Mouse (Mus musculus) right cerebral cortex, postnatal 10 days (tissue): ENCODE measurements at regions not wholly inside any gene's neighbourhood (a gene's known extent, or its start where the extent isn't known, plus 50 kb on each side); places are given as distances from the start of the nearest gene placed in this dataset.

ENCODE experiments used
- DNase-seq, 2 experiments: peaks; one replicate each; pipeline ENCODE4 v3.0.0; 2021; ENCODE audit warnings: low spot score in 2 of 2

DNA sequence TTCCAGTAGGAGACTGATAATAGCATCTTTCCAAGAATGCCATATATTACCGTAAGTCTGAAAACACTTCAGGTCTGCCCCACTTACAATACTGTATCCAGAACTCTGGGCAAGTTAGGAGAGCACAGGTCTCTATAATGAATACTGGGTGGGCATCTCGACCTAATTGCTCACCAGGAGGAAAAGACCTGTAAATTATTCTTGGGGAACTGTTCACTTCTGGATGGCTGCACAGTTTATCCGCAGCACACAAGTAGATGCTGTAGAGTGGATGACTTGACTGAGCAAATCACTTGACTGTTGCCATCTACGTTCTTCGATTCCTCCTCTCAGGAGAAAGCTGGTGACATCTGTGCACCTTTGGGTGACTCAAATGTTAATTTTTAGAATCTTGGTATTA is 159.8 kb downstream of the Rpl36a-ps1 start:
- DNase-seq: no peak

DNA sequence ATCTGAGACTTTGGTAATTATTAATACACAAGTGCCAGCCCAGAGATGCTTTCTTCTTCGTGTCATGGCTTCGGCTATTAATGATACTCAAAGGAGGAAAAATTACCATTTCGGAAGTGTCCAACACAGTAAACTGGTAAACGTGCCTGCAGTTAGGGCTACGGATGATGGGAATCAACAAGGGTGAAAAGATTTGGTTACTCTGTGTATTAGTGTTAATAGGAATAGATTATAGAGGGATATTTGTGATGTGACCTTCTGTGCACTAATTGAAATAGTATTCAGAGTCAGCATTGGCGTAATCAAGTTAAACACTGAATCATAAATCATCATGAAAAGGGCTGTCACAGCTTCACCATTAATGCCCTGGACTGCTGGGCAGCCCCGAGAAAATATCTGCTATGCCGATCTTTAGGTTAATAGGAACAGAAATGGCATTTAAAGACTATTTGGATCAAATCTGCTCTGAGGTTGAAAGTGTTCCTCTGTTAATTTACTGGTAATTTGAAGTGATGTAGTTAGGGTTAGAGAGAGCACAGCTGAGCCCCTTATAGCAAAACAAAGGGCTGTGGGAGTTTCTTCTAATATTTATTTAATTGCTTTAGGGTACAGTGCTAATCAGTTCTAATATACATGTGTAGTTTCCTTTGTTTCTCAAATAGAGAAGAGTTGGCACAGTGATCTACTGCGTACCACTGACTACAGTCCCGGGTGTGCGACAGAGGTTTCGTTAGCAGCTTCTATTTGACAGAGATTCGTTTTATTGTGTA is 160.7 kb downstream of the Rpl36a-ps1 start:
- DNase-seq: no peak

DNA sequence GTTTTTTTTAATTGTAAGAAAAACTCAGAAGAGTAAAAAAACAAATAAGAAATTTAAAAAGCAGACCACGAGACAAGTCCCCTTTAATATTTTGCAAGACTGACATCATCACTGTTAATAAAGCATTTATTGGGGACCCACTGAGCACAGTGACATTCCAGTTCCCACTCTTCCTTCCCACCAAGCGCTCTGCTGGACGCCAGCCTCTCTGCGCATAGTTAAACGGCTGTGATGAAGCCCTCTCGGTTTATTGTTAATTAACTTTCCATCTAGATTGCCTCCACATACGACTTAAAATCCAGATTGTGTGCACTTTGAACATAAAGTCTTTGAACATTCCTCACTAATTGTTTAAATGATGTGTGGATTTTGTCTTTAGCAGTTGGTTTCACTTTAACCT is 161.7 kb downstream of the Rpl36a-ps1 start:
- DNase-seq: no peak

DNA sequence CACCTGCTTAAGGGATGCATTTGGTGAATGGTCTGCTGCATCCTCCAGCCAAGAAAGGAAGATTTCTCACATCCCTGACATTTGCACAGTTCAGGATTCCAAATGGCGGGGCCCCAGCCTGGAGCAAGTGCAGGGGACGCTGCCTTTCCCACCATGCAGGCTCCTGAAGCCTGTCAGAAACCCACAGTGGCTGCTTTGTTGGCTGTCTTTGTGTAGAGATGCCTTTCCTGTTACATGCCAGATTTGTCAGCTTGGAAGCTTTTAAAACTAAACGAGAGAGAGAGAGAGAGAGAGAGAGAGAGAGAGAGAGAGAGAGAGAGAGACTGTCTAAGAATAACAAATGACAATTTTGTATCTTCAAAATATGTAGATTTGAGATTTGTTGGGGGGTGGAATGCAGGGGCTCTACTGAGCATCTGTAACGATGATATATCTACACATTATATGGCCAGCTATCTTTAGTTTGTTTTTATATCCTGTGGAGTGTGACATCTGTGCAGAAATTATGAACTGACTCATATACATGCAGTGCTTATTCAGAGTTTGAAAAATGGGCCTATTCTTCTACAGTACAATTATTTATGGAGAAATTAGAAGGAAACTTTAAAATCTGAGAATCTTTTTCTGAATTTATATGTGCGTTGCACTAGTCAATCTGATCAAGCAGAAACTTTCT is 164.0 kb downstream of the Rpl36a-ps1 start:
- no peak for DNase-seq

DNA sequence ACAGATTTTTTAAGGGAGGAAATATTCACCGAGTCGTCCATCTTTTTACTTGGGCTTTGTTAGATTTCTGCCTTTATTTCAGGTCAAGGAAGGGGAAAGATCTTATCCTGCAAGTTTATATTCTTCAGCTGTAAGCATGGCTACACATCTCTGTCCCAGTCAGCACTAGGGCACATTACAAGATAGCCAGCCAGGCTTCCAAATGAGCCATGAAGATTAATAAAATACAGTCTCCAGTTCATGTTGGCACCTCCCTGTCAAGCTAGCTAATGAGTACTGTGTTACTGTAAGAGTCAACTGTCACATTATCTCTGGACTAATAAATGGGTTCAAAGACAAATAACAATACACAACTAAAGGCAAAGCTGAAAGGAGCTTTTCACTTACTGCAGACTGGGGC is 166.6 kb downstream of the Rpl36a-ps1 start:
- no peak for DNase-seq

DNA sequence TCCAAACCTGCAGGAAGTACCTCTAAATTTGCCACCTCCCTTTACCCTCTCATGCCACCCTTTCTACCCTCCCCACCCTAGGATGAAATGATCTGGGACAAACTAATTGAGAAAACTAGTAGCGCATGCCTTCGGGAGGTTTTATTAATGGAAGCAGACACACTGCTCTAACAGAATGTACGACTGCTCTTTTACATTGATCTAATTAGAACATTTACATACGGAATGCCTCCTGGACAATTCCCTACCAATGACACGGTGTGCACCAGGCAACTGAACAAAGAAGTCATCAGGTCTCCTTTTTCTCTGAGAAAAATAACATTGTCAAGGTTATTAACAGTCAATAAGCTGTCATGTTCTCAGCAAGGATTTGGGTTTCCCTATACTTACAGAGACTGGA is 180.5 kb downstream of the Rpl36a-ps1 start:
- DNase-seq: no peak

DNA sequence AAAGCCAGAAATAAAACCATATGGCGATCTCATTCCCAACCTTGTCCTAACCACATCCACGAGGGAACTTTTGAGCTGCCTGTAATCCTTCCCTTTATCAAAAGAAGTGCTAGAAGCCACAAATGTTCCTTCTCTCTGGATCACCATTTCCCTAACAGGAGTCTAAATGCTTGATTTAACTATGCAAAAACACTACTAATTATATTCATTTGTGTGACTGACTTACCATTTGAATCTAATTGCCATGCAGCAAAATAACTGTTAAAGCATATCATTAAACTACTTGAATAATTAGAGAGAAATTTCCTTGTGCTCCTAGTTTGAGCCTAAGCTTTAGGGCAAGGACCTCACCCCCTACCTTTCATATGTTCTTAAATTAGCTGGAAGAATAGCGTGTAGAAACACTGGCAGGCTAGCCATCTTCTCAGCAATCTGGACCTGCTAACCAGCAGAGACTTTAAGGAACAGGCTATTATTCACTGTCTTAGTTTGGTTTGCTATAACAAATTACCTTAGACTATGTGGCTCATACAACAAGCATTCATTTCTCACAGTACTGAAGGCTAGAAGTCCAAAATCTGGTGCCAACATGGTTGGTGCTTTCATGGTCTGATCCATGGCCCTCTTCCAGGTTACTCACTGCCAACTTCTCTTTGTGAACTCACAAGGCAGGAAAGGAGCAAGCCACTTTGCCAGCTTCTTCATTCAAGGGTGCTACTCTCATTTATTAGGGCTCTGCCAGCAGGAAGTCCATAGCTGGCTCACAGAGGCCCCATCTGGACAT is 183.7 kb downstream of the Rpl36a-ps1 start:
- DNase-seq: peak; percentile 76 to 80

DNA sequence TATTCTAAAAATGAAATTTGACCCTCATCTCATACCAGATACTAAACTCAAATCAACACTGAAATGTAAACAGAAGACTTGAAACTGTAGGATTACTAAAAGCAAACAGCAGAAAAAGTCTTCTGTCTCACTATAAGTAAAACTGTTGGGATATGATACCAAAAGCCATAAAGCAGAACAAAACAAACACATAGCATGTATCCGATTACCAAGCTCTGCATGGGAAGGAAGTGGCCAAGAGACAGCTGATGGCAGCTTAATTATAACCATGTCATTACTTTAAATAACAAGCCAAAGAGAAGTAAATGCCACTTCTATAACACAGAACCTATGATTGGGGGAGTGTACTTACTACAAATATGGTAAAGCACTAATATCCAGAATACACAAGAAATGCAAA is 186.0 kb downstream of the Rpl36a-ps1 start:
- DNase-seq: no peak

DNA sequence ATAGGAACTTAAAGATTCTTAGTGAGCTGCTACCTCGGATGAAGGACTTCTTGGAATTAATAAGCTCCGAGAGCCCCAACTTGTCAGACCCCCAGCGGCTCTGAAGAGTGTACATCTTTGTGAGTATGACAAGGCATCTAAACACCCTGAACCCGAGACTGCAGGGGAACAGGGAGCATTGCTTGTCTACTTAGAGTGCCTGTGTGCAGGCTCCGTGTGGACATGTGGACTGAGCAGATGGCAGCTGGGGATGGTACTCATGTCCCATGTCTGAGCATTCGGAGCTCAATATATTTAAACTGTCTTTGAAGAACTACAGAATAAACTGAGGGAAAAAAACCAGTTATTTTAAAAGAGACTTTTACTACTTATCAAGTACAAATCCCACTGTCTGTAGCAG is 189.1 kb downstream of the Rpl36a-ps1 start:
- DNase-seq: peak; percentile 30 to 43

DNA sequence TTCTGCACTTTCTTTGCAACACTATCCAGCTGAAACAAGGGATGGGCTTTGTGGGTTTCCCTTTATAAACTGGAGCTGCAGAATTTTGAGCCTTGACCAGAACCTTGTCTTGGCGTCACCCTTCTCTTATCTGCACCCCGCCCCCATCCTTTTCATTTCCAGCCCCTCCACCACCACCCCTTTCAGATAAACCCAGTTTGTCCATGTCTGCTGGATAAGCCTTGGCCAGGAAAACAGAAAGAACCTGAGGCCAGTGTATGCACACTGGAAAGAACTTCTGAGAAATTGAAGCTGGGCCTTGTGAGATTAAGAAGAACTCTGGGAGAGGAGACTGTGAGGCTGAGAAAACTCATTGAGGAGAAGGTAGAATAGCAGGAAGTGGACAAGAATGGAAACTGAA is 192.8 kb downstream of the Rpl36a-ps1 start:
- no peak for DNase-seq

DNA sequence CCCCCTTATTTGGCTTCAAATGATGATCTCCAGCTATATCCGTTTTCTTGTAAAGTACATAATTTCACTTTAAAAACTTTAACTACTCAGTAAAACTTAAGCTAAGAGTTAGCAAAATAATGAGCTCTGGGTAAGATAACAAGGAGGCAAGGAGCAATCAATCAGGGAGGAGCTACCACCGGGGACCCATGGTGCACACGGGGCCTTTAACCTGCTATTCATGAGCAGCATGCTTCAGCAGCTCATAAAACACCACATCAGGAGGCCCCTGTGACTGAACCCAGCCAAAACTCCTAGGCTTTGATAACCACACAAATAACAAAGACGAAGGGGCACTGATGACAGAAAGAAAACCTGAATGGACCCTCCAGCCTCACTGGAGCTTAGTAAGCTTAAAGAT is 202.1 kb downstream of the Rpl36a-ps1 start:
- no peak for DNase-seq

DNA sequence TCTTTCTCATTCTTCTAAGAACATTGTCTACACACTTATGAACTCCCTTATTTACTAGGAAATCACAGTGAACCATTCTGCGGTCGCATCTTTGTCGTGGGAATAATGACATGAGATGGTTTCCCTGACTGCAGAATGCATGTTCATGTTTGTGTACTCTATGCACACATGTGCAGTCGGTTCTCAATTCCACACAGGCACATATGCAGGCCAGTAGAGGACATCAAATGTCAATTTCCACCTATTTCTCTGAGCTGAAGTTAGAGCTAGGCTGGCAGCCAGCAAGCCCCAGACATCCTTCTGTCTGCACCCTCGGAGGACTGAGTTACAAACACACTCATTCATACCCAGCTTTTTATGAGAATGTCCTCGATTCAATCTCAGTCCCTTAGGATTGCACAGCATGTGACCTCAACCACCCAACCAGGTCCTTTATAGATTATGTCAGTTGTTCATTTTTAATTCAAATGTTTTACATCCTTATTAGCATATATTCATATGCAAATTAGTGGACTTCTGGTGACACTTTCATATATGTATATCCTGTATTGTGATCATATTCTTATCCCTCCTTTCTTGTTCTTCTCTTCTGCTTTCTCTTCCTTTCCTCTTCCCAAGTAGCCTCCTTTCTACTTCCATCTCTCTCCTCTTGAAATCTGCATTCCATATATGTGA is 202.7 kb downstream of the Rpl36a-ps1 start:
- no peak for DNase-seq

DNA sequence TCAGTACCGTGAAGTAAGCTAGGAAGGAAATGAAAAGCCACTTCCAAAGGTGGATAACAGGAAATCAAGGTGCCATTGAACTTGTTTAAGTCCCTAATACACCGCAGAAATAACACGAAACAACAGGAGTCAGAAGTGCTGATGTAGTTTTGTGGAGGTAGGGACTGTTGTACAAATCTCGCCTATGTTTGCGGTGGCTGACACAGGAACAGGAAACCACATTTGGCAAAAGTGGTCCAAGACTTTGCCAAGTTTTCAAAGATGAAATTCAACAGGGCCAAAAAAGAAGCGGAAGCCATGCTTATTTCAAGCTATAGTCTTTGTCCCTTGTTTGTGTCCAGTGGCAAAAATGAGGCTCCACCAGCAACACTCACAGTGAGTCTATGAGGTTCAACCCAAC is 204.3 kb downstream of the Rpl36a-ps1 start:
- no peak for DNase-seq

DNA sequence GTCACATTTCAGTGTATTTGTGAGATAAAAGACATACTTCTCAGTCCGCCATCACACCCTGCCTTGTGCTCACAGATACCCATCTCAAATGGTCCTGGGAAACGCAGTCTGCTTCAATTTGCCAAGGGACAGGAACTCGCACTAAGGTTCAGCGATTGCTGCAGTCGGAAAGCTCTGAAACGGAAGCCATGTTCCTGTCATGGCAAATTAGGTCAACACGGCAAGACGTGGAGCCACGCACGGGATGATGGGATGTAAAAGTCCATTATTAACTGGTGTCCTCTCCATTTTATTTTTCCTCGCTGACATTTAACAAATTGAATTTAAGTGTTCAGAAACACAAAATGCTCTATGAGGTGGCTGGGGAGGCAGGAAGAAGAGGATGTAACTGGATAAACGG is 212.4 kb downstream of the Rpl36a-ps1 start:
- DNase-seq: no peak

DNA sequence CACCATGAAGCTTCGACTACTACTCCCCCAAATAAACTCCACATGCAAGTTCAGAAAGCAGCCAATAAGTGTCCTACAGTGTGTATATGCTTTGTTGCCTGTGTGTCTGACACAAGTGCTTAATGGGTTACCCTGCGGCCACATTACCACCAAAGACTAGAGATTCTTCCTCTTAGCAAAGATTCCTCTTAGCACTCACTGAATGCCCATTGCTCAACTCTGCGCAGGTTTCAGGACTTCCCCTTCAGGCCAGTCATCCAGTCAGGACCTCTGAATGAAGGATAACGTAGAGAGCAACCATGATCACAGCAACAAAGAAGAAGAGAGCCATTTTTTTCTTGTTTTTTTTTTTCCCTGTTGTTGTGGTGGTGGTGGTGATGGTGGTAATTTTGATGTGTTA is 222.0 kb downstream of the Rpl36a-ps1 start:
- DNase-seq: no peak

DNA sequence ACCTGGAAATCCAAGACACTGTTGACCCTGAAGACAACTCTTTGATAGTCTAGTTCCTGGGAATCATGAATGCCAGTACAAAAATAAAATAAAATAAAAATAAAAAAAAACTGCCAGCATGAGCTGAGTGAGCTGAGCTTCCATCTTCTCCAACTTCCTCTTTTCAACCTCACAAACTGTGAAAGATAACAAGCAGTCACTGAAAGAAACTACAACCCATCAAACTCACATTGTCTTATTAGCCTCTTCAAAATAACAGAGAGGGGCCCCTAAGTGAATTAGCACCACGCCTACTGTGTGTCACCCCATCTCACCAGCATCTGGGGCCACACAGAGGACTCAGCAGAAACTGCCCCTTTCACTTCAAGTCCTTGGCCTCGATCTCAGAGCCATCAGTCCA is 225.3 kb downstream of the Rpl36a-ps1 start:
- no peak for DNase-seq

DNA sequence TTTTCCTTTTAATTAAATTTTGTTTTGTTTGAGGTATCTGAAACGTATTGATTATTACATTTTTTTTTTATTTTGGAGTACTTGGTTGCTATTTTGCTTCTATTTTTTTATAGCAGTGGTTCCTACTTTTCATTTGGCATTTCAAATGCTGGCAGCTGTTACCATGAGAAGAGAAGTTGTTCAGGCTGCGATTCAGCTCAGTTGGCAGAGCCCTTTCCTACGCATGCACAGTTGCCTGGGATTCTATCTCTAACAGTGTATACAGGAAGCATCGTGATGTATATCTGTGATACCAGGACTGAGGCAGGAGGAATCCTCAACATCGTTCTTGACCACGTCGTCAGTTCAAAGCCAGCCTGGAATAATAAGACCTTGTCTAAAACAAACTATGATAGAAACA is 226.6 kb downstream of the Rpl36a-ps1 start:
- DNase-seq: peak; percentile 44 to 55

DNA sequence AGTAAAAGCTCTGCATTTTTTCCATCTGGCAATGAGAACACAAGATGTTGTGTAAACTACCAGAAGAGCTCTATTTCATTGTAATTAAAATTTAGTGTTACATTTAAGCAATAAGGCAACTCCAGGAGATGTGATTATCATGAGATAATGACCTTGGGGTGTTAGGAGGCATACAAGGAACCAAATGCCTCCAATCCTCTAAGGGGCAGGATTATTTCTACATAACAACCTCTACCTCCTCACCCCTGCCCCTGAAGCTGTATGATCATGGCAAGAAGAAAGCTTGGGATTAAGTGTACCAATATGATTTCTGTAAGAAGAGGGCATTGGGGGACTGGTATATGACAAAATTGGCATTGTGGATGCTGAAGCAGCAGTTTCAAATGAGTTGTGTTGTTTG is 228.8 kb downstream of the Rpl36a-ps1 start:
- DNase-seq: no peak

DNA sequence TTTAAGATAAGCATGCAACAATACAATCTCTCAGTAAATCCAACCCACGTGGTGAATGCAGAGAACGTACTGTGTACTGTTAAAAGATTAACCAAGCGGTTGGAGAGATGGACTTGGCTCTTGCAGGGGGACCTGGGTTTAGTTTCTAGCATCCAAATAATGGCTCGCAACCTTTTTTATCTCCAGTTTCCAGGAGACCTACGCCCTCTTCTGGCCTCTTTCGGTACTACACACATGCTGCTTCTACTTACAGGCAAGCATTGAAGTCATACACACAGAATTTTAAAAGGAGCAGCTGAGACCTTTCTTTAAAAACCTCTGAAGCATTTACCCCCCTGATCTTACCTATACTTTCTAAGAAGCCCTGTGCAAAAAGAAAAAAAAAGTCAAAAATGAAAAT is 243.4 kb downstream of the Rpl36a-ps1 start:
- DNase-seq: no peak

DNA sequence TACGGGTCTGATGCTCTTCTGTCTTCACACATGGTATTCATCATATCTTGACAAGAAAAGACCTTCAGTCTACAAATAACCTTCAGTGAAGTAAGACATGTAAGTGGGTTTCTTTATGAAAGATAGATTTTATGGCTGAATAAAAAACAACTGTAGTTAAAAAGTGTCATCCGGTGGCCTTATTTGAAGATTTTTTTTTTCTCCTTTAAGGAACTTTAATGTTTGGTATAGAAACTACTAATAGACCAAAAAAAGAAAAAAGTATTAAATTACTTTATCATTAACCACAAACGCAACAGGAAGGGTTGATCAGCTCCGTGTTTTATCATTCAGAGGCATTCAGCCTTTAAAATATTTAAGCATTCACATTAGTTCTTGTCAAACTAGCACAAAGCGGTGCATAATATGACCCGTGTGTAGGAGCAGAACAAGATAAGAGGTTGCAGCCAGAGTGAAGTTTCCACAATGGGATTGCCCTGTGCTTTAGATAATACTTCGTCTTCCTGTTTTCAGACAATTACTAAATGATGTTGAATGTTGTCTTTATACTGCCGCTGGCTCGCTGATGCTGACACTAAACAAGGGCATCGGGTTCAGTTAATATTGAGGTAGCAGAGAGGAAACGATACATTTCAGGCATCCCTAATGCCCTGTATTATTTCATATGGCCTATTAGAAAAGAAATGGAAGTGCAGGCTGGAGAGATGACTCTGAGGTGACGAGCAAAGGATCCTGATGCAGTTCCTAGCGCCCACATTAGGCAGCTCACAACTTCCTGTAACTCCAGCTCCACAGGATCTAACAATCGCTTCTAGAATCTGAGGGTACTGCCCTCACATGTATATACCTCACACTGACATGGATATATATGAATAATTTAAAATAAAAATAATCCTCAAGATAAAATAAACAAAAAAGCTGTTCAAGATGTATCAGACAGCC is 244.8 kb downstream of the Rpl36a-ps1 start:
- DNase-seq: no peak

DNA sequence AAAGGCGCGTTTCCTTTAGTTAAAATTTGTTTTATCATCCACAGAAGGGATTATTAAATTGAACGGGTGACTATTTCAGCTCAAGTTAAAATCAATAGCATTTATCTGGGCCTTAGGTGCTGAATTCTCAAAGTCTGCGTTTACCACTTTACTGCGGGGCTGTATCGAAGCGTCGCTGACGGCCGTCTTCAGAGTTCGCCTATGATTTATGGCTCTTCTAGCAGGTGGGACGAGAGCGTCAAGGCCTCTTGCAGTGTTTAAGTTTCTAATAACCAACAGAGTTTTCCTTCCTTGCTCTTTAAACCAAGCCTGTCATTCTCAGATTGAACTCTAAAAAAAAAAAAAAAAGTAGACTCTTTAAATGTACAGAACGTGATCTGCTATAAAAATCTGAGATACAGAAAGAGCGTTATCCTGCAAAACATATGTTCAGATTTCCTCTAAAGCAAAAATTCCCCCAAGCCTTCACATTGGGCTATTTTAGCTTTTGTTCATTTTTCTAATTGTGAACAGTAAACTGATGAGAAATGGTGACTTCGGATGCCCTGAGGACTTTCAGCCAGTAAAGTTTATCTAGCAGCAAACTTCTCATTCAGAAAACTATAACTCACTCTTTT is 246.9 kb downstream of the Rpl36a-ps1 start:
- DNase-seq: no peak
